Mouse (Mus musculus): ENCODE measurements at regions not wholly inside any gene's neighbourhood (a gene's known extent, or its start where the extent isn't known, plus 50 kb on each side); places are given as distances from the start of the nearest gene placed in this dataset.
"Not testable (repeated sequence)": the region's sequence is repeated elsewhere in the genome, so short reads cannot be mapped to it uniquely, and the experiment has no call there.

DNA sequence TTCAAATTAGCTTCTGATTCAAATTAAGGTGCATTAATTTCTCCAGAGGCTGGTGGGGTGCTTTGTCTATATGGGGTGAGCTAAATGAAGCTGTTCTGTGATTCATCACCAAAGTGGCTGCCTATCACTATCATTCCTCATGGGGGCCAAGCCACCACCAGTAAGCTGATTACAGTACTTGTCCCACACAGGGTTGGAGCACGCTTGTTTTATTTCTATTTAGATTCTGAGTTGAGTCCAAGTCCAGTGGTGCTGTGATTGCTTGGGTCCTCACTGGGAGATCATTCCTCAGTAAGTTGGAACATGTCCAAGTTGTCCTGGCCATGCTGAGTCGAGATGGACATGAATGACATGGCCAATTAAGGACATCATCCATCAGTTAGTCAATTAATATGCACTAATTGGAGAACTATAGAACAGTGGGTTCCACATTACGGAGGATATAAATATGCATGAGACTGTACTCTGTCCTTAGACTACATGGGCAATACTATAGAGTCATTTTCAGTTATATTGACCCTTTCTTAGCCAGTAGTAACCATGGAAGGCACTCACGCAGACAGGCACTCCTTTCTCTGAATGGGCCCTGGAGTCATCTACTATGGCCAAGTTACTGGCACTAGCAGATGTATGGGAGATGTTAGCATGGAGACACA, 105.3 kb upstream of the Tacr1 start:
- peaks cover 10% of the 10 kb centered on the region; the same call in 1 of the 2 replicates for H3K4me1 ChIP-seq (replicated peaks)
- H3K4me2 ChIP-seq = no peak overlapping the region
- ATAC-seq (ENCODE audit: low FRiP score) = peak; percentile 92
- H3K36me3 ChIP-seq = no peaks in the 10 kb centered on the region
- H3K27me3 ChIP-seq = no peaks in the 10 kb centered on the region
- 41% methylated on average over 4 of the region's 4 CpGs for WGBS
- H3K4me3 ChIP-seq = no peak overlapping the region
- H3K9ac ChIP-seq = no peak overlapping the region
- H3K27ac ChIP-seq = peak overlapping the region; percentile 2; the same call in 1 of the 2 replicates
- H3K9me3 ChIP-seq = no peaks in the 10 kb centered on the region

DNA sequence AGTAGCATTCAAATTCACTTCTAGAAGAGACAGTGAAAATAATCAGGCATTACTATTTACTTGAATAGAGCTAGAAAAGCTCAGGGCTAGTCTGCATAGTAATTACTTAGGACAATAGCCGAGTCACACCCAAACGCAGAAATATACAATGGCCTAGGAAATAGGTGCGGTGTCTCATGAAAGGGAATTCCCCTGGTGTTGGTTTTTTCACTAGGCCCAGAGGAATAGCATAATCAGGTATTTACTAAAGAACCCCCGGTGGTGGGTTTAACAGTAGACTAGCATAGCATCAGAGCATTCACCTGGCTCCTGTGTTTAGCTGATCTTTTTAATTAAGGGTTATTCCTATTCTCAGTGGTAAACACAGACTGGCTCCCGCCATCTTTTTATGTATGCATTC, 99.9 kb upstream of the Tacr1 start:
- H3K4me3 ChIP-seq = not testable (repeated sequence)

DNA sequence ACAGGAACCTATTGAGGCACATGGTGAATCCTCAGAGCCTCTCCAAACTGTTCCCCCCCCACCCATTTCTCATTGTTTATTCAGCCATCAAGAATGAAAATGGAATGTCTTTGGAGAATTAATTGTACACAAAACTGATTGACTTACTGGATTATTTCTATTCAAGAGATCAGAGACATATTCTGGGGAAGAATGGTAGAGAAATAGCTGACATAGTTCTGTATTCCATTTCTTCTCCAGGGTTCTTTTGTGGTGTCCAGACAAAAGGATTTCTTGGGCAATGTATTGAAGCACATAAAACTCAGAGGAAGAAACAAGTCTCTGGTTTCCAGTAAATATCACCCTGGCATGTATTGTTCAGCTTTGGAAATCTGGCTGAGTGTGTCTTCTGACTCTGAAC, 88.4 kb upstream of the Tacr1 start:
- no peak overlapping the region for H3K4me3 ChIP-seq
- H3K9me3 ChIP-seq = no peaks in the 10 kb centered on the region
- H3K27me3 ChIP-seq = no peaks in the 10 kb centered on the region
- H3K4me1 ChIP-seq (replicated peaks) = no peaks in the 10 kb centered on the region
- ATAC-seq (ENCODE audit: low FRiP score) = no peak
- no peaks in the 10 kb centered on the region for H3K36me3 ChIP-seq
- H3K27ac ChIP-seq = no peak overlapping the region
- no peak overlapping the region for H3K9ac ChIP-seq
- H3K4me2 ChIP-seq = no peak overlapping the region

More for the DNA sequence above, 99.9 kb upstream of the Tacr1 start:
- not testable (repeated sequence) for H3K27me3 ChIP-seq; H3K9ac ChIP-seq; H3K36me3 ChIP-seq; H3K4me1 ChIP-seq (replicated peaks); ATAC-seq (ENCODE audit: low FRiP score); H3K27ac ChIP-seq; H3K9me3 ChIP-seq; H3K4me2 ChIP-seq
- 66% methylated on average over 5 of the region's 5 CpGs for WGBS
